Mouse (Mus musculus) bone marrow macrophage, adult 2 months (primary cell): ENCODE results near the gene BC030499.

Experiments
- CTCF ChIP-seq: IDR thresholded peaks from 2 replicates; pipeline ENCODE4 v1.5.1; 2012; ENCODE audit warnings: low read depth, mild to moderate bottlenecking, low read length, moderate library complexity
- POLR2A ChIP-seq: IDR thresholded peaks from 2 replicates; pipeline ENCODE4 v1.6.1; 2012; ENCODE audit warnings: mild to moderate bottlenecking, low read depth, low read length, borderline replicate concordance

DNA sequence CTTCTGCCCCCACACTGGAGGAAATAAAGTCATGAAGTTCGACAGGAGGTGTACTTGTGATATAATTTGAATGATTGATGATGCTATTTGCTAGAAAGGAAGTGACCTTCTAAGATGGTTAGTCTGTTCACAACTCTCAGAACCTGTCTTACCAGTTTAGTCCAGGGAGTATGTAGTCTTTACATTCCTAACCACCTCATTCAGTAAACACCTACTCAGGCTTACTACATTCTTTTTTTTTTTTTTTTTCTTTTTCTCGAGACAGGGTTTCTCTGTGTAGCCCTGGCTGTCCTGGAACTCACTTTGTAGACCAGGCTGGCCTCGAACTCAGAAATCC is 43.7 kb upstream of the BC030499 start:
- no peak for TF ChIP-seq CTCF
- no peak for TF ChIP-seq POLR2A
